Comparison of ENCODE assay signal across 15 mouse cellular contexts in genomic region chr6:87797321-87797720, GRCm38 (mm10). TPM values are rescaled to one million over a fixed set of nuclear protein-coding genes. Genes with fewer than 3 reads are reported as not detected.
"Had no signal": no experiment of that assay in that cellular context is flagged by ENCODE, and none has a peak within 500 bp of the region (broad histone marks: within the 10 kb centered on the region; RNA-seq: fewer than 3 reads in every experiment).

No protein-coding gene starts in this region.

- H3K9ac ChIP-seq: lung, embryonic 14.5 days; midbrain, embryonic 15.5 days; neural tube, embryonic 12.5 days had no signal

- H3K4me1 ChIP-seq: midbrain, embryonic 15.5 days; neural tube, embryonic 12.5 days had no signal

- H3K27me3 ChIP-seq: midbrain, embryonic 15.5 days; neural tube, embryonic 12.5 days had no signal

- H3K27ac ChIP-seq: hindbrain, postnatal 0 days; left cerebral cortex, adult 2 months; limb, embryonic 10.5 days; midbrain, embryonic 15.5 days; neural tube, embryonic 12.5 days had no signal

- DNase-seq: kidney, adult 18-20 months; lung, embryonic 14.5 days; lung, postnatal 10 days; lung, postnatal 4 days; retina, postnatal 1 day; right cerebral cortex, postnatal 4 days; spleen, adult 18-20 months; thymus, adult 18-20 months; thymus, postnatal 14 days had no signal

- H3K4me2 ChIP-seq: lung, embryonic 14.5 days; midbrain, embryonic 11.5 days; midbrain, embryonic 15.5 days; neural tube, embryonic 12.5 days had no signal

- H3K9me3 ChIP-seq: limb, embryonic 10.5 days; midbrain, embryonic 15.5 days; neural tube, embryonic 12.5 days had no signal

- ATAC-seq: hindbrain, postnatal 0 days; midbrain, embryonic 15.5 days had no signal

- H3K4me3 ChIP-seq: left cerebral cortex, adult 2 months; limb, embryonic 10.5 days; midbrain, embryonic 15.5 days; neural tube, embryonic 12.5 days had no signal

RNA-seq across cellular contexts. Expression of gene Gp9, which starts 19.4 kb away (rescaled TPM):
- total RNA-seq: hindbrain, postnatal 0 days had no signal

RNA-seq across cellular contexts. Expression of gene Gm45140, which starts 38.3 kb away (rescaled TPM):
- total RNA-seq: hindbrain, postnatal 0 days had no signal
